Mouse (Mus musculus) frontal cortex, postnatal 36 days (tissue): ENCODE measurements at regions not wholly inside any gene's neighbourhood (a gene's known extent, or its start where the extent isn't known, plus 50 kb on each side); places are given as distances from the start of the nearest gene placed in this dataset.

Experiments used
- DNase-seq, 2 experiments: peaks; one replicate each; pipeline ENCODE4 v3.0.0; 2022; ENCODE audit warnings: low spot score in 2 of 2

GRCm38 (mm10) chr11:65495034-65495433 is 225.2 kb upstream of the Myocd start:
- DNase-seq, result no peak

- no peak for DNase-seq
These were observed 220.6 kb upstream of the Myocd start for GRCm38 (mm10) chr11:65490426-65490825.

DNA sequence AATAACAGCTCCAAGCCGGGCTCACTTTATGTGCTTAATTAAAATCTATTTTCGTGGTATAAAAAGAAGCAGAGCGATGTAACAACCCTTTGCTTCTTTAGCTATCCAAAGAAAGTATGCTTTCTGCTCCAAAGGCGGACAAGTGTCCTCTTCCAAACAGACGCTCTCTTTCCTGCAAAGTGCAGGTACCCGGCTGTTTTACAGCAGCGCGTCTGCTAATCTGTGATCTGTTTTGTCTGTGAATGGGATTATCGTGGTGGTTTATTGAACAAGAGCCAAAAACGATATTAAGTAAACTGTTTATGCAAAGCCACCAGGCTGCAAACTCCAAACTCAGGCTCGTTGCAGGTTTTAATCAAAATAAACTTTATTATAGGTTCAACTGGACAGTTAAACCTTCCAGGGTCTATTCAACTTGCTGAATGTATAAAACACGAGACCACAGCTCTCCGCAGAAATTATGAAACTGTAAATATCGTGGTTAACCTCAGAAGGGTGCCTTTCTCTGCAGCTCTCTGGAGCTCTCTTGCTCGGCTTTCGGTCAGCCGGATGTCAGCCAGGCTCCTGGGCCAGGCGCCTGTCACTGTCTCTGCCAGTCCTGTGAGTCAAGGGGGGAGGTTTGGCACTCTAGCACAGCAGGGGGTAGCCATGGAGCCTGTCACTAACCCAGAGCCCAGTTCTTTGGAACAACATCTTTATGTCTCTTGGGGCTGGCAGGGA is 206.2 kb upstream of the Myocd start:
- no peak for DNase-seq

GRCm38 (mm10) chr11:65475302-65475701 is 205.5 kb upstream of the Myocd start:
- peak; percentile 77 to 78 for DNase-seq

- no peak for DNase-seq
These were observed 200.3 kb upstream of the Myocd start for GRCm38 (mm10) chr11:65469762-65470741.

GRCm38 (mm10) chr11:65461044-65461443 is 191.3 kb upstream of the Myocd start:
- DNase-seq, result no peak

DNA sequence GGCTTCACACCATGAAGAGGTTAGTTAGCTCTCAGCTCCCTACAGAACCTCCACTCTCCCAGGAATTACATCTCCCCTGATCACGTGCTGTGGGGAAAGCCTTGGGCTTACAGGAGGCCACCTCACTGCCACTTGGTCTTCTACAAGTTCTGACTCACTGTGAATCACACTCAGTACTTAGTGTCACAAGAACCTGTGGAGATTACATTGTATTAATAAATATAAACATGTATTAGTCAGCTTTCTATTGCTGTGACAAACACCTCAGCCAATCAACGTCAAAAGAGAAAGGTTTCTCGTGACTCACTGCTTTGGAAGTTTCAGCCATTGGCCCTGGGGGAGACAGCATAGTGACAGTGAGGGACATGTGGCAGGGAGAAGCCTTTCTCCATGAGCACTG is 178.6 kb upstream of the Myocd start:
- DNase-seq, result no peak

DNA sequence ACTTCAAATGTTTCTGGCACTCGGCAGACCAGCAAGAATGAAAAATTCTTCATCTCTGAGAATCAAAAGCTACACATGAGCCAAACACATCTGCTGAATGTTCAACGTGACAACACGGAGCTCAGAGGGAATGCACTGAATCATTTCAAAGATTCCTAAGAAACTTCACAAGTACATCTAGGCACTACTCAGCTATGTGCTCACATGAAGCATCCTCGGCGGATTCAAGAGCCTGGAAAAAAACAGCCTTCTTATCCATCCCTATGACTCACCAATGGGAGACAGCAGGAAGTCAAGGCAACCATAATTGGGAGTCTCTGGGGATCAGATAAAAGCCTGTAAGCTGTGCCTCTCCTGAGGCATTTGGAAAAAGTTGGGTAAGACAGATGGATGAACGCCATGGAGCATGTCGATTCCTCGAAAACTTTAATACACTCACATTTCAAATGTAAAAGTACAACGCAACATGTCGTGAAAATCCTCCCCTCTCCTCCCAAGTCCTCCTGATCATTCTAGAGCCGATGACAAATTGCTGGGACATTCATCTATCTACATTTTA is 173.8 kb upstream of the Myocd start:
- DNase-seq, result peak; percentile 16 to 39

- DNase-seq, result no peak
These were observed 165.9 kb upstream of the Myocd start for GRCm38 (mm10) chr11:65435699-65436161.

- DNase-seq, result no peak
These were observed 152.1 kb upstream of the Myocd start for GRCm38 (mm10) chr11:65421889-65422288.

- peak; percentile 20 to 62 for DNase-seq
These were observed 138.8 kb upstream of the Myocd start for GRCm38 (mm10) chr11:65408621-65409020.

GRCm38 (mm10) chr11:65402460-65403154 is 132.8 kb upstream of the Myocd start:
- DNase-seq, result no peak

GRCm38 (mm10) chr11:65389238-65389637 is 119.4 kb upstream of the Myocd start:
- no peak for DNase-seq

DNA sequence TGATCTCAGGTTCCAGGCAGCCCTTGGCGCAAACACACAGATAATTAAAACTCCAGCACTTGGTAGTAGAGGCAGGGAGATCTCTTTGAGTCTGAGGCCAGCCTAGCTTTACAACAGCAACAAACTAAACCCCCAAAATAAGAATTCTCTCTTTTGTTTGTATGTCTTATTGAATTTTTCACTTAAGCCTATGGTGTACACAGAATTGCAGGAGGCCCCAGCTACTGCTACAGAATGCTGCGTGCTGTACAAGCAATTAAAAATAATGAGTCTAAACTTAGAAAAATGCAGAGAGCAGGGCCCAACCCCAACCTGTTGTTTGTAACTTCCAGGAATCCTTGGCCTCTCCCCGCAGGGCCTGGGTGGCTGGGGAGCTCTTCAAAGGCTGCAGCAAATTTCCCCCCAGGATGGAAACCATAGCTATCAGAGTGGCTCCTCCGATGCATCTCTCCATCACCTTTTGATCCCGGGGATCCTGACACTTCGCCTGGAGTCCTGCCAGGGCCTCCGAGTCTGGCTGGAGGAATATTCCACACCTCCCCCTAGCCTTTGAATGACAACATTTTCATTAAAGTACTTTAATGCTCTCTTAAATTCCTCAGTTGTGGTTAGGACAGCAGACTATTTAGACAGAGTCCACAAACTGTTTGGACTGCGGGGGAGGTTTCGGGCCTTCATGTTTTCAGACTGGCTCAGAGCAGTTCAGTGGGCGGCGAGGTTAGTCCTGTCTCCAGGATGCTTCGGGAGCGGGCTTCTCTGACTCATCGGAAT is 116.7 kb upstream of the Myocd start:
- DNase-seq, result no peak

- peak in 1 of 2 experiments; percentile 35 for DNase-seq
These were observed 105.6 kb upstream of the Myocd start for GRCm38 (mm10) chr11:65375361-65375760.

GRCm38 (mm10) chr11:65373136-65373535 is 103.3 kb upstream of the Myocd start:
- no peak for DNase-seq

DNA sequence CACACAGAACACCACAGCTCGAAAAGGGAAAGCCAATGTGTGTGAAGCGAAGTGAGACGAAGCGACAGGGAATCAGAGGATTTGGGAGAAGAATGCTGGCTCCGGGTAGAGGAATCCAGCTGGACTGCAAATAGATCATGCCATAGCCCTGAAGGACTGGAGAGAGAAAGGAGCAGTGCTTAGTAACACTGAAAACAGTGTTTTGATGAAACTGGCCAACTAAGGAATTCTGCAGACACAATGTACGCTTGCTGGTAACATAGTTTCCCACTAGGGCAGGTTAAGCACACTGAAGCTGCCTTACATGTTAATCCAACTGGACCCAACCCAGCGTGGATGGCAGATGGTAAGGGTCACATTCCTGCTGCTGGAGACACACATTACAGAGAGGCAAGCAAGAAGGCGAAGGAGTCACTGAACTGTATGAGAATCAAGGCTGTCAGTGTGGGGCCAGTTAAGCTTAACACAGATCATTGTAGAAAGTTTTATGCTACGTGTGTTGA is 102.6 kb upstream of the Myocd start:
- no peak for DNase-seq

DNA sequence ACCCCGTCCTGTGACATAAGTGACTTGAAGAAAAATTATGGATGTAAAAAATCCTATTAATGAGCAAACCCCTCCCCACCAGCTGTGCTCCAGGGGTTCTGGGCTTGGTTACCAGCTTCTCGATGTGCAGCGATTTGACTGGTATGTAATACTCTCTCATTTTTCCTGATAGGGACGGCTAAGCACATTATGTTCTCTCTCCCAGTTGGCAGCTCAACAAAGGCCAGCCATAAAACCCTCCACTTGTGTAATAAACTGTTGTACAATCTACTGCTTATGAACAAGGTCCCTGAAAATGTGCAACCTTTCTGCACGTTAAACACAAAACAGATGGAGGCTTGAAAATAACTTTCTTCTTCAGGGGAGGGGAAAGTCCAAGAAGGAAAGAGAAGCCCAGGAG is 98.0 kb upstream of the Myocd start:
- DNase-seq, result no peak

GRCm38 (mm10) chr11:65366677-65367370 is 97.0 kb upstream of the Myocd start:
- DNase-seq, result no peak
